Mouse (Mus musculus): Measurements from ENCODE around the gene Psmd3. TPM values are rescaled to one million over a fixed set of nuclear protein-coding genes. Genes with fewer than 3 reads are reported as not detected.

Psmd3 gene
- polyA plus RNA-seq, 1 experiment from 2014 or later, result 201 TPM

- Histone ChIP-seq H3K36me3 (ENCODE audit: control insufficient read depth, insufficient read depth, low read length) (no peaks in the 10 kb centered on the region), H3K27me3 (replicated peaks; ENCODE audit: control insufficient read depth, insufficient read depth, low read length) (no peaks in the 10 kb centered on the region), H3K9ac (ENCODE audit: low read depth, low read length) (peak overlapping the region; percentile 96), H3K4me1 (replicated peaks; ENCODE audit: control insufficient read depth, insufficient read depth, low read length) (peaks cover 64% of the 10 kb centered on the region), H3K4me2 (peak overlapping the region; percentile 98), H3K27ac (ENCODE audit: low read depth, low read length) (peak overlapping the region; percentile 80), H3K9me3 (ENCODE audit: control insufficient read depth, low read length) (no peaks in the 10 kb centered on the region), H3K4me3 (ENCODE audit: low read depth, low read length) (peak overlapping the region; percentile 94)
- ATAC-seq (replicated peaks; ENCODE audit: low FRiP score) (no peak), DNase-seq (ENCODE audit: low spot score) (no peak)
- WGBS, result 0% methylated on average over 17 of the region's 17 CpGs
Measured at GRCm38 (mm10) chr11:98741051-98741620, 58.8 kb downstream of the Psmd3 start.

GRCm38 (mm10) chr11:98741622-98742396 is 59.5 kb downstream of the Psmd3 start:
- H3K9ac ChIP-seq (ENCODE audit: low read depth, low read length), result peak overlapping the region; percentile 96
- H3K27me3 ChIP-seq (replicated peaks; ENCODE audit: control insufficient read depth, insufficient read depth, low read length), result no peaks in the 10 kb centered on the region
- ATAC-seq (replicated peaks; ENCODE audit: low FRiP score) (peak; percentile 74), DNase-seq (ENCODE audit: low spot score) (peak; percentile 87)
- no peaks in the 10 kb centered on the region for H3K9me3 ChIP-seq (ENCODE audit: control insufficient read depth, low read length)
- WGBS, result under 1% methylated on average over 76 of the region's 86 CpGs
- H3K4me2 ChIP-seq, result peak overlapping the region; percentile 98
- peak overlapping the region; percentile 80 for H3K27ac ChIP-seq (ENCODE audit: low read depth, low read length)
- peak overlapping the region; percentile 94 for H3K4me3 ChIP-seq (ENCODE audit: low read depth, low read length)
- H3K4me1 ChIP-seq (replicated peaks; ENCODE audit: control insufficient read depth, insufficient read depth, low read length), result peaks cover 71% of the 10 kb centered on the region
- no peaks in the 10 kb centered on the region for H3K36me3 ChIP-seq (ENCODE audit: control insufficient read depth, insufficient read depth, low read length)

- Histone ChIP-seq H3K4me3 (ENCODE audit: low read depth, low read length) (peak overlapping the region; percentile 94), H3K4me2 (peak overlapping the region; percentile 98), H3K27me3 (replicated peaks; ENCODE audit: control insufficient read depth, insufficient read depth, low read length) (no peaks in the 10 kb centered on the region), H3K9me3 (ENCODE audit: control insufficient read depth, low read length) (no peaks in the 10 kb centered on the region), H3K36me3 (ENCODE audit: control insufficient read depth, insufficient read depth, low read length) (no peaks in the 10 kb centered on the region), H3K27ac (ENCODE audit: low read depth, low read length) (peak overlapping the region; percentile 80), H3K9ac (ENCODE audit: low read depth, low read length) (peak overlapping the region; percentile 96), H3K4me1 (replicated peaks; ENCODE audit: control insufficient read depth, insufficient read depth, low read length) (peaks cover 77% of the 10 kb centered on the region)
- DNase-seq (ENCODE audit: low spot score) (no peak), ATAC-seq (replicated peaks; ENCODE audit: low FRiP score) (no peak)
- 5% methylated on average over 21 of the region's 21 CpGs for WGBS
Measured at GRCm38 (mm10) chr11:98742397-98743291, 60.3 kb downstream of the Psmd3 start.

GRCm38 (mm10) chr11:98743655-98744345 is 61.4 kb downstream of the Psmd3 start:
- Histone ChIP-seq H3K9me3 (ENCODE audit: control insufficient read depth, low read length) (no peaks in the 10 kb centered on the region), H3K4me2 (peak overlapping the region; percentile 98), H3K27me3 (replicated peaks; ENCODE audit: control insufficient read depth, insufficient read depth, low read length) (no peaks in the 10 kb centered on the region), H3K4me1 (replicated peaks; ENCODE audit: control insufficient read depth, insufficient read depth, low read length) (peaks cover 81% of the 10 kb centered on the region), H3K36me3 (ENCODE audit: control insufficient read depth, insufficient read depth, low read length) (no peaks in the 10 kb centered on the region), H3K4me3 (ENCODE audit: low read depth, low read length) (peak overlapping the region; percentile 94), H3K9ac (ENCODE audit: low read depth, low read length) (no peak overlapping the region; the same call in none of the 2 replicates), H3K27ac (ENCODE audit: low read depth, low read length) (peak overlapping the region; percentile 80)
- DNase-seq (ENCODE audit: low spot score) (no peak), ATAC-seq (replicated peaks; ENCODE audit: low FRiP score) (no peak)
- 12% methylated on average over 9 of the region's 9 CpGs for WGBS

- WGBS, result 50% methylated on average over 7 of the region's 7 CpGs
- H3K36me3 ChIP-seq (ENCODE audit: control insufficient read depth, insufficient read depth, low read length), result no peaks in the 10 kb centered on the region
- H3K27me3 ChIP-seq (replicated peaks; ENCODE audit: control insufficient read depth, insufficient read depth, low read length), result no peaks in the 10 kb centered on the region
- H3K9ac ChIP-seq (ENCODE audit: low read depth, low read length), result peak overlapping the region; percentile 23; the same call in 1 of the 2 replicates
- H3K4me3 ChIP-seq (ENCODE audit: low read depth, low read length), result peak overlapping the region; percentile 94
- peak overlapping the region; percentile 98 for H3K4me2 ChIP-seq
- ATAC-seq (replicated peaks; ENCODE audit: low FRiP score) (no peak), DNase-seq (ENCODE audit: low spot score) (no peak)
- H3K9me3 ChIP-seq (ENCODE audit: control insufficient read depth, low read length), result no peaks in the 10 kb centered on the region
- H3K4me1 ChIP-seq (replicated peaks; ENCODE audit: control insufficient read depth, insufficient read depth, low read length), result peaks cover 82% of the 10 kb centered on the region
- peak overlapping the region; percentile 80 for H3K27ac ChIP-seq (ENCODE audit: low read depth, low read length)
Measured at GRCm38 (mm10) chr11:98744456-98745019, 62.2 kb downstream of the Psmd3 start.

Other genes with a start within 250 kb of the Psmd3 start
- gene Mien1, start 243.6 kb upstream of the Psmd3 start, polyA plus RNA-seq (2014; fragmentation: Nextera tagmentation; extraction: Ambion mirVana), result 99.4 and 100 TPM in 2 replicates
- 33.2 and 34.1 TPM in 2 replicates for gene Grb7, start 236.2 kb upstream of the Psmd3 start, polyA plus RNA-seq (2014; fragmentation: Nextera tagmentation; extraction: Ambion mirVana)
- 0.04 and 0.32 TPM in 2 replicates for gene Ikzf3, start 136.5 kb upstream of the Psmd3 start, polyA plus RNA-seq (2014; fragmentation: Nextera tagmentation; extraction: Ambion mirVana)
- 0.40 and 0.42 TPM in 2 replicates for gene Zpbp2, start 131.5 kb upstream of the Psmd3 start, polyA plus RNA-seq (2014; fragmentation: Nextera tagmentation; extraction: Ambion mirVana)
- 10.9 and 11.7 TPM in 2 replicates for gene Ormdl3, start 95.2 kb upstream of the Psmd3 start, polyA plus RNA-seq (2014; fragmentation: Nextera tagmentation; extraction: Ambion mirVana)
- gene Lrrc3c, start 84.3 kb upstream of the Psmd3 start, polyA plus RNA-seq (2014; fragmentation: Nextera tagmentation; extraction: Ambion mirVana), result not detected in 2 replicates
- gene Gm12355, start 56.9 kb upstream of the Psmd3 start, polyA plus RNA-seq (2014; fragmentation: Nextera tagmentation; extraction: Ambion mirVana), result 0.44 and 0.95 TPM in 2 replicates
- gene Gsdma3, start 56.2 kb upstream of the Psmd3 start, polyA plus RNA-seq (2014; fragmentation: Nextera tagmentation; extraction: Ambion mirVana), result not detected in 2 replicates
- not detected in 2 replicates for gene Gsdma2, start 35.8 kb upstream of the Psmd3 start, polyA plus RNA-seq (2014; fragmentation: Nextera tagmentation; extraction: Ambion mirVana)
- gene Gsdma, start 18.2 kb upstream of the Psmd3 start, polyA plus RNA-seq (2014; fragmentation: Nextera tagmentation; extraction: Ambion mirVana), result not detected in 2 replicates
- not detected in 2 replicates for gene Csf3, start 18.7 kb downstream of the Psmd3 start, polyA plus RNA-seq (2014; fragmentation: Nextera tagmentation; extraction: Ambion mirVana)
- gene Med24, start 46.9 kb downstream of the Psmd3 start, polyA plus RNA-seq (2014; fragmentation: Nextera tagmentation; extraction: Ambion mirVana), result 61.9 and 63.6 TPM in 2 replicates
- 26.6 and 31.6 TPM in 2 replicates for gene Thra, start 58.1 kb downstream of the Psmd3 start, polyA plus RNA-seq (2014; fragmentation: Nextera tagmentation; extraction: Ambion mirVana)
- gene Nr1d1, start 92.8 kb downstream of the Psmd3 start, polyA plus RNA-seq (2014; fragmentation: Nextera tagmentation; extraction: Ambion mirVana), result 2.1 and 2.7 TPM in 2 replicates
- gene Msl1, start 113.0 kb downstream of the Psmd3 start, polyA plus RNA-seq (2014; fragmentation: Nextera tagmentation; extraction: Ambion mirVana), result 14.8 and 17.7 TPM in 2 replicates
- gene Casc3, start 122.4 kb downstream of the Psmd3 start, polyA plus RNA-seq (2014; fragmentation: Nextera tagmentation; extraction: Ambion mirVana), result 34.8 and 35.6 TPM in 2 replicates
- 0.39 and 0.55 TPM in 2 replicates for gene Rapgefl1, start 154.2 kb downstream of the Psmd3 start, polyA plus RNA-seq (2014; fragmentation: Nextera tagmentation; extraction: Ambion mirVana)
- 3.8 and 4.7 TPM in 2 replicates for gene Wipf2, start 181.1 kb downstream of the Psmd3 start, polyA plus RNA-seq (2014; fragmentation: Nextera tagmentation; extraction: Ambion mirVana)
- gene Cdc6, start 225.2 kb downstream of the Psmd3 start, polyA plus RNA-seq (2014; fragmentation: Nextera tagmentation; extraction: Ambion mirVana), result 96.3 and 114 TPM in 2 replicates
- gene Rara, start 245.3 kb downstream of the Psmd3 start, polyA plus RNA-seq (2014; fragmentation: Nextera tagmentation; extraction: Ambion mirVana), result 18.6 and 20.1 TPM in 2 replicates